Mouse (Mus musculus): ENCODE measurements around the gene Drg2. TPM values are rescaled to one million over a fixed set of nuclear protein-coding genes. Genes with fewer than 3 reads are reported as not detected.

Gene Drg2
- polyA plus RNA-seq, 1 experiment: 80.6 TPM

GRCm38 (mm10) chr11:60512520-60512919 lies 58.1 kb downstream of the Drg2 start:
- TF ChIP-seq CTCF (IDR thresholded peaks at IDR 0.05; ENCODE audit: control insufficient read depth, insufficient read depth, insufficient read length) (no peak), MYOD1 (IDR thresholded peaks at IDR 0.05; ENCODE audit: control insufficient read depth, insufficient read length, low read depth) (no peak), FOSL1 (IDR thresholded peaks at IDR 0.05; ENCODE audit: insufficient read depth, low read length, poor library complexity, severe bottlenecking) (no peak), USF1 (IDR thresholded peaks at IDR 0.05; ENCODE audit: low read depth) (no peak), CEBPB (IDR thresholded peaks at IDR 0.05; ENCODE audit: low read depth) (no peak), MYOG (IDR thresholded peaks at IDR 0.05; ENCODE audit: control insufficient read depth, extremely low read depth, insufficient read length) (no peak), MAX (IDR thresholded peaks at IDR 0.05) (no peak)
- no peaks in the 10 kb centered on the region for H3K79me2 ChIP-seq (ENCODE audit: control insufficient read depth, insufficient read depth)
- H3K79me3 ChIP-seq (ENCODE audit: low read depth): no peaks in the 10 kb centered on the region
- H3ac ChIP-seq (ENCODE audit: control insufficient read depth, insufficient read length, low read depth): no peak overlapping the region
- H3K36me3 ChIP-seq (ENCODE audit: control insufficient read depth, insufficient read depth): no peaks in the 10 kb centered on the region
- H3K27me3 ChIP-seq (ENCODE audit: control insufficient read depth, insufficient read depth, insufficient read length): peaks cover 43% of the 10 kb centered on the region
- no peak overlapping the region for H3K4me3 ChIP-seq (ENCODE audit: insufficient read depth, poor library complexity, severe bottlenecking)

GRCm38 (mm10) chr11:60514941-60515340 lies 60.5 kb downstream of the Drg2 start:
- Histone ChIP-seq H3K27me3 (ENCODE audit: control insufficient read depth, insufficient read depth, insufficient read length) (peaks cover 20% of the 10 kb centered on the region), H3K79me3 (ENCODE audit: low read depth) (no peaks in the 10 kb centered on the region), H3K4me3 (ENCODE audit: insufficient read depth, poor library complexity, severe bottlenecking) (no peak overlapping the region), H3ac (ENCODE audit: control insufficient read depth, insufficient read length, low read depth) (no peak overlapping the region), H3K36me3 (ENCODE audit: control insufficient read depth, insufficient read depth) (no peaks in the 10 kb centered on the region), H3K79me2 (ENCODE audit: control insufficient read depth, insufficient read depth) (no peaks in the 10 kb centered on the region)
- no peak for TF ChIP-seq FOSL1 (IDR thresholded peaks at IDR 0.05; ENCODE audit: insufficient read depth, low read length, poor library complexity, severe bottlenecking)
- TF ChIP-seq USF1 (IDR thresholded peaks at IDR 0.05; ENCODE audit: low read depth): no peak
- TF ChIP-seq CTCF (IDR thresholded peaks at IDR 0.05; ENCODE audit: control insufficient read depth, insufficient read depth, insufficient read length): no peak
- TF ChIP-seq MYOG (IDR thresholded peaks at IDR 0.05; ENCODE audit: control insufficient read depth, extremely low read depth, insufficient read length): no peak
- no peak for TF ChIP-seq MAX (IDR thresholded peaks at IDR 0.05)
- TF ChIP-seq CEBPB (IDR thresholded peaks at IDR 0.05; ENCODE audit: low read depth): no peak
- no peak for TF ChIP-seq MYOD1 (IDR thresholded peaks at IDR 0.05; ENCODE audit: control insufficient read depth, insufficient read length, low read depth)

- no peak overlapping the region for H3ac ChIP-seq (ENCODE audit: control insufficient read depth, insufficient read length, low read depth)
- no peak for TF ChIP-seq CEBPB (IDR thresholded peaks at IDR 0.05; ENCODE audit: low read depth)
- TF ChIP-seq FOSL1 (IDR thresholded peaks at IDR 0.05; ENCODE audit: insufficient read depth, low read length, poor library complexity, severe bottlenecking): no peak
- TF ChIP-seq USF1 (IDR thresholded peaks at IDR 0.05; ENCODE audit: low read depth): no peak
- TF ChIP-seq MYOD1 (IDR thresholded peaks at IDR 0.05; ENCODE audit: control insufficient read depth, insufficient read length, low read depth): no peak
- TF ChIP-seq CTCF (IDR thresholded peaks at IDR 0.05; ENCODE audit: control insufficient read depth, insufficient read depth, insufficient read length): no peak
- no peak for TF ChIP-seq MYOG (IDR thresholded peaks at IDR 0.05; ENCODE audit: control insufficient read depth, extremely low read depth, insufficient read length)
- no peak for TF ChIP-seq MAX (IDR thresholded peaks at IDR 0.05)
- H3K79me2 ChIP-seq (ENCODE audit: control insufficient read depth, insufficient read depth): no peaks in the 10 kb centered on the region
- H3K79me3 ChIP-seq (ENCODE audit: low read depth): no peaks in the 10 kb centered on the region
- no peaks in the 10 kb centered on the region for H3K36me3 ChIP-seq (ENCODE audit: control insufficient read depth, insufficient read depth)
- H3K4me3 ChIP-seq (ENCODE audit: insufficient read depth, poor library complexity, severe bottlenecking): no peak overlapping the region
- peaks cover 10% of the 10 kb centered on the region for H3K27me3 ChIP-seq (ENCODE audit: control insufficient read depth, insufficient read depth, insufficient read length)
These were observed 63.9 kb downstream of the Drg2 start for GRCm38 (mm10) chr11:60518305-60518704.

Other genes with a start within 250 kb of the Drg2 start
- gene Srebf1, start 232.0 kb upstream of the Drg2 start, polyA plus RNA-seq (2012; fragmentation: generic; extraction: Trizol): 64.1 TPM
- 17.1 TPM for gene Tom1l2, start 101.7 kb upstream of the Drg2 start, polyA plus RNA-seq (2012; fragmentation: generic; extraction: Trizol)
- not detected for gene Drc3, start 101.3 kb upstream of the Drg2 start, polyA plus RNA-seq (2012; fragmentation: generic; extraction: Trizol)
- 6.0 TPM for gene Gid4, start 37.4 kb upstream of the Drg2 start, polyA plus RNA-seq (2012; fragmentation: generic; extraction: Trizol)
- gene Atpaf2, start 36.1 kb upstream of the Drg2 start, polyA plus RNA-seq (2012; fragmentation: generic; extraction: Trizol): 41.4 TPM
- gene Myo15, start 14.7 kb downstream of the Drg2 start, polyA plus RNA-seq (2012; fragmentation: generic; extraction: Trizol): not detected
- gene Alkbh5, start 81.8 kb downstream of the Drg2 start, polyA plus RNA-seq (2012; fragmentation: generic; extraction: Trizol): 20.1 TPM
- gene Llgl1, start 245.1 kb downstream of the Drg2 start, polyA plus RNA-seq (2012; fragmentation: generic; extraction: Trizol): 46.8 TPM

All from C2C12 (cell line).